Mouse (Mus musculus) left cerebral cortex, postnatal 10 days (tissue): ENCODE measurements around the gene Gmps. TPM values are rescaled to one million over a fixed set of nuclear protein-coding genes. Genes with fewer than 3 reads are reported as not detected.
A peak's percentile ranks its signal among the peaks of the same experiment; 100 is the strongest.

Experiments used
- DNase-seq, 2 experiments: peaks; one replicate each; pipeline ENCODE4 v3.0.0; 2021 to 2022; ENCODE audit warnings: low spot score in 2 of 2, mixed read lengths in 1 of 2; ENCODE audit errors: extremely low spot score in 1 of 2
- intact Hi-C: fragments of 180-260 bp; cut with DNase I; formaldehyde crosslinking; loops from one replicate; pipeline ENCODE4 v1.15.1; 2025
- total RNA-seq, 2 experiments: library from RNA; stranded (reverse); gene quantifications; 2 replicates each; pipeline ENCODE4 v1.2.3; 2021

Gmps gene
- total RNA-seq, 2 experiments from 2014 or later = 41.0 to 42.1 TPM

- DNase-seq = peak; percentile 84 to 86
- intact Hi-C loops = loop anchor here (2.0 to 10.0 kb wide), 3 partner anchors 267 to 751 kb away; no protein-coding TSS in a partner anchor
Observed at GRCm38 (mm10) chr3:64039818-64040784, 64.2 kb downstream of the Gmps start.

Other genes starting within 250 kb of the Gmps start
- gene Plch1, start 76.6 kb upstream of the Gmps start, total RNA-seq = 1 to 10 TPM; 9.0 to 9.1 TPM
- gene E130311K13Rik, start 46.6 kb upstream of the Gmps start, total RNA-seq = 10 to 100 TPM; 13.1 to 14.2 TPM
- 10 to 100 TPM; 24.6 to 28.2 TPM for gene Slc33a1, start 11.3 kb upstream of the Gmps start, total RNA-seq
- under 1 TPM; 0.47 to 0.49 TPM for gene Vmn2r1, start 105.4 kb downstream of the Gmps start, total RNA-seq
- gene Vmn2r2, start 165.8 kb downstream of the Gmps start, total RNA-seq = not detected